Mouse (Mus musculus): Measurements from ENCODE around the gene Pqlc3. TPM values are rescaled to one million over a fixed set of nuclear protein-coding genes. Genes with fewer than 3 reads are reported as not detected.

Pqlc3 gene
- polyA plus RNA-seq, 1 experiment from 2014 or later: 24.7 TPM

DNA sequence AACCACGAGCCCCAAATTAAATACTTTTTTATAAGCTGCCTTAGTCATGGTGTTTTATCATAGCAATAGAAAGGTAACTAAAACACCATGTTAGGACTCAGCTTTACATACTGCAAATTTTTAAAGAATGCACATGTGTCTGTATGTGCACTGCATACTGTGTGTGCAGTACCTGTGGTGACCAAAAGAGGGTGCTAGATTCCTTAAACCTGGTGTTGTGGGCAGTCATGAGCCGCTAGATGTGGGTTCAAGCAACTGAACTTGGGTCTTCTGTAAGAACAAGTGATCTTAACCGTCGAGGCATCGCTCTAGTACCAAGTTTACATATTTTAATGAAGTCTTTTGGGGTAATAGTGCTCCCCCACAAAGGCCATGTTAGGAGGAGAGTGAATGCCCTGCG, 9.3 kb upstream of the Pqlc3 start:
- DNase-seq (ENCODE audit: low read depth, low spot score): no peak
- ChIA-PET POLR2A (interaction anchor here (0.6 kb wide), 1 partner anchor 208 kb away, joined by 3 read pairs; no protein-coding TSS in a partner anchor), CTCF (no interaction called here)
- in situ Hi-C loops (cut with MboI; ENCODE audit: low pct_unique_long_range_greater_than_20kb): loop anchor here (5.0 kb wide), 2 partner anchors 197 to 292 kb away; partner anchors contain the start of gene E2f6
- H3K27me3 ChIP-seq: no peaks in the 10 kb centered on the region
- no peak for TF ChIP-seq CTCF (IDR thresholded peaks at IDR 0.05)
- no peak for ATAC-seq

DNA sequence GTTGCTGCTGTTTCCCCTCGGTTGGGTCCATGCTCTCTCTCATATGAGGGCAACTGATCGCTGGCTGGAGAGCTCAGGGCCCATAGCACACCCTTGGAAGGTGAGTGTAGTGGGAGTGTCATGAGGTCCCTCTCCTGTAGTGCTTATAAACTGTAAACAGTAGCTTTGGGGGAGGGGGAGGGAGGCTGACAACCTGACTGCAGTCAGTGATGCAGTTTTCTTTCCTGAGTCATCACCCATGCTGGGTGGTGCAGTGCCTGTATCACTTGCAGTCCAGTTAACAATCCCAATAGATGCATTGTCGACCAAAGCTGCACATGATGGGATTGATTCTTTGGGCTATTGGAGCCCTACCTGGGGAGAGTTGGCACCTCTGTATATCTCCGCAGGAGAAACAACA, 1.0 kb upstream of the Pqlc3 start:
- DNase-seq (ENCODE audit: low read depth, low spot score): no peak
- ATAC-seq: no peak
- in situ Hi-C loops (cut with MboI; ENCODE audit: low pct_unique_long_range_greater_than_20kb): no loop called here
- no peaks in the 10 kb centered on the region for H3K27me3 ChIP-seq
- ChIA-PET POLR2A (no interaction called here), CTCF (interaction anchor here (1.2 to 1.4 kb wide), 2 partner anchors 10 to 27 kb away, joined by 3 to 4 read pairs; partner anchors contain the start of gene 2410004P03Rik)
- no peak for TF ChIP-seq CTCF (IDR thresholded peaks at IDR 0.05)

DNA sequence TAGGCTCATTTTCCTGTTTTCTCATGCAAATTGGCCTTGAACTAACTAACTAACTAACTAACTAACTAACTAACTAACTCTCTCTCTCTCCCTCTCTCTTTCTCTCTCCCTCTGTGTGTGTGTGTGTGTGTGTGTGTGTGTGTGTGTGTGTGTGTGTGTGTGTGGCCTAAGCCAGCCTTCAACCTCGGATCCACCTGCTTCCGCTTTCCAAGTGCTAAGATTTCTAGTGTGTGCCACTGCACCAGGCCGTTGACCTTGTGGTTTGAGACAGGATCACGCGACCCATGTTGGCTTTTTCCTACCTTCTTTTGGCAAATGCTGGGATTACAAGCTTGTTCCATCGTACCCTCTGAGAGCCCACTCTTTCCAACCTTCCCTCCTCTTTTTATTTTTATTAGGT, 420 bp upstream of the Pqlc3 start:
- no peaks in the 10 kb centered on the region for H3K27me3 ChIP-seq
- TF ChIP-seq CTCF (IDR thresholded peaks at IDR 0.05): no peak
- ChIA-PET POLR2A (no interaction called here), CTCF (interaction anchor here (1.2 to 1.4 kb wide), 2 partner anchors 10 to 27 kb away, joined by 3 to 4 read pairs; partner anchors contain the start of gene 2410004P03Rik)
- no peak for ATAC-seq
- DNase-seq (ENCODE audit: low read depth, low spot score): no peak
- in situ Hi-C loops (cut with MboI; ENCODE audit: low pct_unique_long_range_greater_than_20kb): no loop called here

DNA sequence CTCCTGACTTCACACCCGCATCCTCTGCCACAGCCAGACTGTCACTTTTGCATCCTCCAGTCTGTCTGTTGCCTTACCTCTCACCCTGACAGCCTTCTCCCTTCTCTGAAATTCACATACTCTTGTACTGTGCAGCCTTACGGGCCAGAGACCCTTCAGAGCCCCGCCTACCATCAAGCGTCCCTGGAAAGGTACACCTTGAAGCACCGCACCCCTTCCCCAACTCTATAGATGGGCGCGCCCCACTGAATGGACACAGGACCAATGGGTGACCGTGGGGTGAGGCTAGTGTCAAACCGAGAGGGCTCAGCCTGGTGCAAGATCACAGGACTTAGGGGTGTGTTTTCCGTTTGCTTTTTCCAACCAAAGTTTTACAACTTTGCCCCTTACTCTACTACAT, 1.1 kb downstream of the Pqlc3 start:
- ATAC-seq (no peak), DNase-seq (ENCODE audit: low read depth, low spot score) (no peak)
- CTCF ChIA-PET: interaction anchor here (1.4 kb wide), 1 partner anchor 16 kb away, joined by 3 read pairs; no protein-coding TSS in a partner anchor
- in situ Hi-C loops (cut with MboI; ENCODE audit: low pct_unique_long_range_greater_than_20kb): no loop called here
- TF ChIP-seq CTCF (IDR thresholded peaks at IDR 0.05): no peak
- POLR2A ChIA-PET: no interaction called here
- no peaks in the 10 kb centered on the region for H3K27me3 ChIP-seq

DNA sequence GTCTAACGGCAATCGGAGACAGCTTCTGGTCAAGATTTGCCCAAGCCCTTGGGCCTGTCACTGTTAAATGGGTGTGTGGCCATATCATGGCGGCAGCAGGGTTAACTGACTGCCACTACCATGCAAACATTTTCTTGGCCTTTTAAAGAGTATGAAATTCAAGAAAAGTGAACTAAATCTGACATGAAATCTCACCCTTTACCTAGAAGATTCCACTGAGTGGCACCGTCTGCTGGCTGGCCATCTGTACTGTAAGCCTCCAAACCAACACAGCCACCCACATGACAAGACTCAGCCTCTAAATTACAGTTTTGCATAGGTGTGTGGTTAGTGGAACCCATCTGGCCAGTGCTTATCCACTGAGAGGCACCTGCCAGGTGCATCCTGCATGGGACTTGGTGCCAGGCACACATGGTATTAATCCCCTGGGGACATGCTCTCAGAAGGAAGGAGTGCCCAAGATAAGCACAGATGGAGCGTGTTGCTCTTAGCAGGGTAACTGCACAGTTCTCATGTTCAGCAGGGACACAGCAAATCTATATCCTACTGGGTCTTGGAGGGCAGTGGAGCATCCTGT, 3.2 kb downstream of the Pqlc3 start:
- no peak for DNase-seq (ENCODE audit: low read depth, low spot score)
- in situ Hi-C loops (cut with MboI; ENCODE audit: low pct_unique_long_range_greater_than_20kb): no loop called here
- TF ChIP-seq CTCF (IDR thresholded peaks at IDR 0.05): no peak
- CTCF ChIA-PET: interaction anchor here (1.4 kb wide), 1 partner anchor 18 kb away, joined by 5 read pairs; no protein-coding TSS in a partner anchor
- no peaks in the 10 kb centered on the region for H3K27me3 ChIP-seq
- no peak for ATAC-seq
- POLR2A ChIA-PET: no interaction called here

DNA sequence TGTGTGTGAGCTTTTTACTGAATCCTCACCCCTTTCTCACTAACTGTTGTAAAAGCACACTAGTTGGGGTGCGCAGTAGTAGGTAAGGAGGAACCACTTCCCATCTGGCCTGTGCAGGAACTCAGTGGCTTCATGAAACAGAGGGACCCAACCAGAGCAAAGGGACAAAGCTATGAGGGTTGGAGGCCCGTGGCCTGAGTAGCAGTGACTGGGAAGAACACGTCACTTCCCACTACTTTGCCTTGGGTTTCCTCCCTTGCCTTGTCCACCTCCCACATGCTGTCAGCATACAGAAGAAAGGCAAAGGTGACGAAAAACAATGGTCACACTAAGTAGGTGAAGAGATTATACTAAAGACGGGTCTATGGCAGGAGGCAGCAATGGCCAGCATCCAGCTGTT, 3.9 kb downstream of the Pqlc3 start:
- ATAC-seq (no peak), DNase-seq (ENCODE audit: low read depth, low spot score) (no peak)
- TF ChIP-seq CTCF (IDR thresholded peaks at IDR 0.05): no peak
- CTCF ChIA-PET: interaction anchor here (1.4 kb wide), 1 partner anchor 19 kb away, joined by 5 read pairs; no protein-coding TSS in a partner anchor
- H3K27me3 ChIP-seq: no peaks in the 10 kb centered on the region
- POLR2A ChIA-PET: no interaction called here
- in situ Hi-C loops (cut with MboI; ENCODE audit: low pct_unique_long_range_greater_than_20kb): no loop called here

DNA sequence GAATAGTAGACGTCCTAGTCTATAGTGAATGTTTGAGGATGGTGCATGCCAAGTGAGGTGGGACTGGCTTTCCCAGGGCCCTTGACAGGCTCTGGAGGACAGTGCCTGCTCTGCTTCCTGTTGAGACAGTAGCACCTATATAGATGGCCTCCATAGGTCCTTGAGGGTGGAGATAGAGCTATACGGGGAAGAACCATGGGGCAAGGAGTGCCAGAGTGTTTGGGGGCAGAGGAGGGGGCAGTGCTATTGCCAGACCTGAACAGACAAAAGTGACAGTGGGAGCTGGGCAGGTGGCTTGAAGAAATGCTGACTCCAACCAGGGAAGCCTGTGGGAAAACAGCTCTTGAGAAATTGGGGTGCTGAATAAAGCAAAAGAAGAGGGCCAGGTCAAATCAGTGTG, 5.9 kb downstream of the Pqlc3 start:
- no peak for TF ChIP-seq CTCF (IDR thresholded peaks at IDR 0.05)
- no peak for DNase-seq (ENCODE audit: low read depth, low spot score)
- ChIA-PET POLR2A (no interaction called here), CTCF (no interaction called here)
- no peaks in the 10 kb centered on the region for H3K27me3 ChIP-seq
- in situ Hi-C loops (cut with MboI; ENCODE audit: low pct_unique_long_range_greater_than_20kb): no loop called here
- no peak for ATAC-seq

DNA sequence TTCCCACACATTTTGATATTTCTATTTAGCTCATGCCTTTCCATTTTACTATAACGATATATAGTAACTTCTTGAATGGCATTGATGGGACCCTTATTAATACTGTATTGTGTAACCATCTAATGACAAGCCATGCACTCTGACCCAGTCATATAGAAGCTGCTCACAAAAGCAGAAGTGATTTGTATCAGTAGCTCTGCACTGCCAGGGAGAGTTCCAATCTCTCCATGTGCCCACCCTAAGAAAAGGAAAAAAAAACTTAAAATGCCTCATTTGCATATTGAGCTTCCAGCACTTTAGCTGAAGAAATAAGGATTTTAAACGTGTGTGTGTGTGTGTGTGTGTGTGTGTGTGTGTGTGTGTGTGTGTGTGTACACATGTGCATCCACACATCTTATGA, 7.9 kb downstream of the Pqlc3 start:
- CTCF ChIA-PET: interaction anchor here (1.2 kb wide), 1 partner anchor 18 kb away, joined by 3 read pairs; no protein-coding TSS in a partner anchor
- POLR2A ChIA-PET: no interaction called here

DNA sequence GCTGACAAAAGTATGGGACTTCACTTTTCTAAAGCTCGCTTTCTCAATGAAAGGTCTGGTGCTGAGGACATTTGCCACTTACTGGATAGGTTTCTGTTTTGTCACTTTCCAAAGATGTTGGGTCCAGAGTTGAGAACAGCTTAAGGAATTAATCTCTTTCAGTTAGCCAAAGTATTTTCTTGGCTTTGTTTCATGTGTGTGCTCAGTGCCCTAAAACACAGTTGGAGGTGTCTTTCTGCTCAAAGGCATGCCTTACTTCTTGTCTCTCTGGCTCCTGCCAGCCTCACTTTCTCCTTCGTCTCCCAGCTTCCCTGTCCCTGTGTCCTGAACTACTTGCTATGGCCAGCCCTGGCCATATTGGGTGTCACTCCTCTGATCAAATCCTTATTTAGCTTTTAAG, 8.8 kb downstream of the Pqlc3 start:
- no peaks in the 10 kb centered on the region for H3K27me3 ChIP-seq
- ChIA-PET POLR2A (no interaction called here), CTCF (interaction anchor here (0.9 to 1.2 kb wide), 2 partner anchors 17 to 44 kb away, joined by 3 read pairs; no protein-coding TSS in a partner anchor)
- ATAC-seq: no peak
- no peak for DNase-seq (ENCODE audit: low read depth, low spot score)
- in situ Hi-C loops (cut with MboI; ENCODE audit: low pct_unique_long_range_greater_than_20kb): no loop called here
- no peak for TF ChIP-seq CTCF (IDR thresholded peaks at IDR 0.05)

More for the DNA sequence above, 7.9 kb downstream of the Pqlc3 start:
- TF ChIP-seq CTCF (IDR thresholded peaks at IDR 0.05): no peak
- H3K27me3 ChIP-seq: no peaks in the 10 kb centered on the region
- in situ Hi-C loops (cut with MboI; ENCODE audit: low pct_unique_long_range_greater_than_20kb): no loop called here
- ATAC-seq (no peak), DNase-seq (ENCODE audit: low read depth, low spot score) (no peak)

DNA sequence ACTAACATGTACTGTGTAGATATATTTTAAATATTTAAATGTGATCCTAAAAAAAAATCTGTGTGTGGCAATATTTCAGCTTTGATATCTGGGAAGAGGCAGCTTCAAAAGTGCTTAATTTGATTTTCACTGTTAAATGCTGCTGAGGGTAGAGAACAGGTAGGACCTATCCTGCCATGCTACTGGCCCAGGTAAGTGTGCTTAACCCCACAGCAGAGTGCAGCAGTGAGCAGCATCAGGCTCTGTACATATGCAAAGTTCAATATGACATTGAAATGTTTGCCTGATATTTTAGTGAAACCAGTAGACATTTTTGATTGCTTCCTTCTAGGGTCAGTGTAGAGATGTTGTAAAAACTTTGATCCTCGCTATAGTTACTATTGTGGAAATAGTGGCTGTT, 14.4 kb downstream of the Pqlc3 start:
- peak; percentile 18 for TF ChIP-seq CTCF (IDR thresholded peaks at IDR 0.05)
- ChIA-PET CTCF (no interaction called here), POLR2A (no interaction called here)
- ATAC-seq (no peak), DNase-seq (ENCODE audit: low read depth, low spot score) (no peak)
- in situ Hi-C loops (cut with MboI; ENCODE audit: low pct_unique_long_range_greater_than_20kb): no loop called here
- no peaks in the 10 kb centered on the region for H3K27me3 ChIP-seq

DNA sequence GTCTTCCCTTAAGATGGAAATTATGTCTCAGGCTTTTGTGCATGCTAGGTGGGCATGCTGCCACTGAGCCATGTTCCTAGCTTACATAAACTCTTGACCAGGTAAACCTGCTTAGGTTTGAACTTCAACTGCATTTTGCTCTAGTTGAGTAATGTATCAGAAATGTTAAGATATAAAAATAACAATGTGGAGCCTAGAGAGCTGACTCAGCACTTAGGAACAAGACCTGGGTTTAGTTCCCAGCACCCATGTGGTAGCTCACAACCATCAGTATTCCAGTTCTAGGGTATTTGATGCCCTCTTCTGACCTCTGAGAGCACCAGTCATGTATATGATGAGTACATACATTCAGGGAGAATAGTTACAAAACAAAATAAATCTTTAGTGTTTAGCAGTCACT, 23.1 kb downstream of the Pqlc3 start:
- ATAC-seq (no peak), DNase-seq (ENCODE audit: low read depth, low spot score) (no peak)
- in situ Hi-C loops (cut with MboI; ENCODE audit: low pct_unique_long_range_greater_than_20kb): no loop called here
- no peak for TF ChIP-seq CTCF (IDR thresholded peaks at IDR 0.05)
- no peaks in the 10 kb centered on the region for H3K27me3 ChIP-seq
- CTCF ChIA-PET: interaction anchor here (0.8 kb wide), 1 partner anchor 11 kb away, joined by 3 read pairs; no protein-coding TSS in a partner anchor
- POLR2A ChIA-PET: interaction anchor here (1.0 kb wide), 1 partner anchor 11 kb away, joined by 3 read pairs; no protein-coding TSS in a partner anchor

All from Patski (cell line).